Mouse (Mus musculus) kidney, embryonic 14.5 days (tissue): ENCODE measurements at regions not wholly inside any gene's neighbourhood (a gene's known extent, or its start where the extent isn't known, plus 50 kb on each side); places are given as distances from the start of the nearest gene placed in this dataset.

ENCODE experiments used
- ATAC-seq: fragments of 200-750 bp; cut with Nextera tagmentation; 2 replicates; pipeline ENCODE4 v1.8.0; 2017; ENCODE audit warnings: moderate number of reproducible peaks, mild to moderate bottlenecking, moderate TSS enrichment, moderate library complexity; ENCODE audit not compliant: low FRiP score, low TSS enrichment
- H3K27ac ChIP-seq: fragments of 300-500 bp; sonication (generic); 2 replicates; pipeline ENCODE4 v1.5.1; 2014; ENCODE audit warnings: low read depth, mild to moderate bottlenecking, low read length, moderate library complexity, mixed read lengths
- H3K27me3 ChIP-seq: fragments of 300-500 bp; sonication (generic); 2 replicates; pipeline ENCODE4 v1.6.1; 2014; ENCODE audit warnings: mild to moderate bottlenecking, low read length; ENCODE audit not compliant: control insufficient read depth, insufficient read depth
- H3K36me3 ChIP-seq: fragments of 300-500 bp; sonication (generic); 2 replicates; pipeline ENCODE4 v1.6.1; 2014; ENCODE audit warnings: low read length, mixed read lengths; ENCODE audit not compliant: control insufficient read depth, insufficient read depth
- H3K4me1 ChIP-seq: fragments of 300-500 bp; sonication (generic); 2 replicates; pipeline ENCODE4 v1.6.1; 2014; ENCODE audit warnings: low read length, mixed read lengths; ENCODE audit not compliant: control insufficient read depth, insufficient read depth
- H3K4me2 ChIP-seq: fragments of 300-500 bp; sonication (generic); replicated peaks from 2 replicates; pipeline ENCODE4 v1.6.1; 2014; ENCODE audit warnings: low read depth, mild to moderate bottlenecking, low read length
- H3K4me3 ChIP-seq: fragments of 300-500 bp; sonication (generic); 2 replicates; pipeline ENCODE4 v1.5.1; 2014; ENCODE audit warnings: mild to moderate bottlenecking, low read length
- H3K9ac ChIP-seq: fragments of 300-500 bp; sonication (generic); 2 replicates; pipeline ENCODE4 v1.6.1; 2014; ENCODE audit warnings: low read depth, mild to moderate bottlenecking, low read length, moderate library complexity
- H3K9me3 ChIP-seq: fragments of 300-500 bp; sonication (generic); 2 replicates; pipeline ENCODE4 v1.6.1; 2016; ENCODE audit warnings: low read length; ENCODE audit not compliant: control insufficient read depth
- WGBS: fragments of 180-500 bp; shearing (Covaris S2); extraction: QIAGEN DNeasy Blood & Tissue Kit; methylation state at CpG from one replicate; pipeline ENCODE4 v1.1.7; 2014; 5-methylcytosine and 5-hydroxymethylcytosine counted together

DNA sequence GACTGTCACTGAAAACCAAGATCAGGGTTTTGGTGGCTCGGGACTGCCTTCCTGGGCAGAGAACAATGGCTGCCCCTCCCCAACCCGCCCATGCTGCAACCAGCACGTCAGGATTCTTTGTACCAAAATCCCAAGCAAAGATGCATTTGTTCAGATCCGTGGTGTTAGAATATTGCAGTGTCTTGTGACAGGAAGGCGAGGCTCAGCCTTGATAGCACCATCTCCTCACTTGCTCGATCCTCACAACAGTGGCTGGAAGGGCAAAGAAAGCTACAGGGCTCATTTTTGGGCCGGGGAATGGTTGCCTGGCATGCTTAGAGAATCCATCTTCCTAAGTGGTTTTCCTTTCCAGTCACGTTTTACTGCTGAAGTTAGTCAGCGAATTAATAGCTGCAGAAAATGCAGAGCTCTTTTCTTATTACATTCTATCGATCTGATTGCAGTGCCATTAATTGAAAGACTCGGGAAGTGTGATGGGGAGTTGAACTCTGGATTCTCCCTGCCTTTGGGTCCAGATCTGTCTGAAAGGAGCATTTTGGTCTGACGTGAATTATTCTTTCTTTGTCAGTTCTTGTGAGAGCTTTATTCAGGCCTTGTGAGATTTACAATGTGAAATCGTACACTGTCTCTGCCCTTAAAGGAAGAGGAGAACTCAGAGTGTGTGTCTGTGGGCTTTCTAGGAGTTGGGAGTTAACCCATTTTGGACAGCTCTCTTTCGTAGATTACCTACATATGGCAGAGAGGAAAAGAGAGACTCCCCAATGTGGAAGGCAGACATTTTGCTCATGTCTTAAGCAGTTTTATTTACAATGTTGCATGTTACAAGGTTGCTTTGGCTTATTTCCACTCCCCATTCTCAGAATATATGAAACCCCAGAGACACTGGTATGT lies 213.3 kb upstream of the Ubash3b start:
- 32% methylated on average over 14 of the region's 14 CpGs for WGBS

DNA sequence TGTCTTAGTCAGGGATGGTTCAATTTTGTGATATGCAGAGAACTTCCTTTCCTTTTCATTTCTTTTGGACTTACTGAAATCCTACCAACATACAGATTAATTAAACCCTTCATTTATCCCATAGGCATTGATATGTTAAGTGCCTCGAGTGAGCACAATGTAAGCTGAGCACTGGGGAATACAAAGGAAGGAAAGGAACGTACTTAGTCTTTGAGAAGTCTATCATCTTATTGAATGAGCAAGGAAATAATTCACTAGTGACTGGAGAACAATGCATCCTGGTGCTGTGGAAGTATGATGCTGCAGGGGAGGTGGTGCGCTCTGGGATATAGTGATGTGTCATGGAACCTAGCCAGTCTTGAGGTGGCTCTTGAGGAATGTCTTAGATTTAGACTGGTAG lies 204.9 kb upstream of the Ubash3b start:
- Histone ChIP-seq H3K27me3 (no peaks in the 10 kb centered on the region), H3K4me3 (no peak overlapping the region), H3K9ac (no peak overlapping the region), H3K27ac (no peak overlapping the region), H3K4me2 (no peak overlapping the region), H3K36me3 (no peaks in the 10 kb centered on the region), H3K4me1 (0 out of 2 replicates have a peak, but pooled peaks cover 5% of the 10 kb centered on the region), H3K9me3 (no peaks in the 10 kb centered on the region)
- 77% methylated on average over 3 of the region's 3 CpGs for WGBS
- ATAC-seq = no peak

More for the DNA sequence above, 213.3 kb upstream of the Ubash3b start:
- no peak overlapping the region for H3K4me2 ChIP-seq
- H3K9me3 ChIP-seq = no peaks in the 10 kb centered on the region
- H3K27me3 ChIP-seq = no peaks in the 10 kb centered on the region
- H3K4me3 ChIP-seq = no peak overlapping the region
- H3K27ac ChIP-seq = no peak overlapping the region; the same call in 1 of the 2 replicates
- peaks cover 21% of the 10 kb centered on the region for H3K4me1 ChIP-seq
- no peaks in the 10 kb centered on the region for H3K36me3 ChIP-seq
- H3K9ac ChIP-seq = no peak overlapping the region
- ATAC-seq = no peak

DNA sequence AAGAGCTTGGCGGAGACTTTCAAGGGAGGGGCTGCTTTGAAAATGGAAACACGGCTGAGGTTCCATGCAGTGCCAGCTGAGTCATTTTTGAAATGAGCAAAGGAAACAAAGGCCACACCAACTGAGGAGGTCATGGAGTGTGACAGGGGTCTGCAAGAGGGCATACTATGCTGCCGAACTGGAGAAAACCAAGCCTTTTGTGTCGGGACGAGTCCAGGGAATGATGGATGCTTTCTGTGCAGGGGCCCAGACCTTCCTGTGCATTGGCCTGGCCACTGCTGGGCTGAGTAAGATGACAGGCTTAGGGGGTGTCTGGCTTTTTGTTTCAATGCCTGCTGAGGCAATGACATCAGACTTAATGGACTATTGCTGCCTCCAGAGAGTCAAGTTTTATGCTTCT lies 203.8 kb upstream of the Ubash3b start:
- 25% methylated on average over 5 of the region's 5 CpGs for WGBS
- Histone ChIP-seq H3K36me3 (no peaks in the 10 kb centered on the region), H3K4me1 (0 out of 2 replicates have a peak, but pooled peaks cover 5% of the 10 kb centered on the region), H3K4me2 (no peak overlapping the region), H3K27ac (no peak overlapping the region), H3K9me3 (no peaks in the 10 kb centered on the region), H3K4me3 (no peak overlapping the region), H3K9ac (no peak overlapping the region), H3K27me3 (no peaks in the 10 kb centered on the region)
- peak; percentile 79 for ATAC-seq

DNA sequence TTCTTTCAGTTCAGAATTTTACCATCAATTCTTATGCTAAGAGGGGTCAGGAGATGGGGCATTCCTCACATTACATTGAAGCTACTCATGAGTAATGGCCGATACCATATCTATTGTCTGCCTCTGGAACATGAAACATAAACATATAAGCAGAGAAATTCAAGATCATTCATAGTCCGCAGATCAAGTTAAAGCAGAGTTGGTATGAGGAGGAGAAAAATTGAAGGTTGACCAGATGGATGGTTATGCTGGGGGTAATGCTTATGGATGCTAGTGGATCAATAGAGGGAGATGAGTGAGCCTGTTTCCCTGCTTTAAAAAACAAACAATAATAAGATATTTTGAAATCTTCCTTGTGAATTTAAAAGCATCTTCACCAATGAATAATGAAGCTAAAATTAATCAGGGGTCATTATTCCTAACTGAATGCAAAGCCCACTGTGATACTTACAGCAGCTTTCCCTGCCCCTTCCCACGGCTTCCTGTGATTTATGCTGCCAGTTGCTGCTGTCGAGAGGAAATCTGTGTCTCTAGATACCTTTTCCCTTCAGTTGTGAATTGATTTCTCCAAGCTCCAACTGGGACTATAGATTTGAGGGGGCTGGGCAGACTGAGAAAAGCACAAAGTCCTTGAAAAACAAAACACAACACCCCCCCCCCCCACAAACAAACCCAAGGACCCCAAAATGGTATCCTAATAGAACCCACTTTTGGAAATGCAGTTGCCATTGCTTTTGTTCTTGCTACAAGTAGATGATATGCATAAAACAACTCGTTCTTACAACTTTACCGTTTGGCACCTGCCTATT lies 203.1 kb upstream of the Ubash3b start:
- no peak overlapping the region for H3K4me3 ChIP-seq
- no peak for ATAC-seq
- H3K27ac ChIP-seq = no peak overlapping the region
- 52% methylated on average over 6 of the region's 6 CpGs for WGBS
- no peak overlapping the region for H3K4me2 ChIP-seq
- no peaks in the 10 kb centered on the region for H3K27me3 ChIP-seq
- 0 out of 2 replicates have a peak, but pooled peaks cover 5% of the 10 kb centered on the region for H3K4me1 ChIP-seq
- no peaks in the 10 kb centered on the region for H3K36me3 ChIP-seq
- H3K9ac ChIP-seq = no peak overlapping the region
- no peaks in the 10 kb centered on the region for H3K9me3 ChIP-seq

DNA sequence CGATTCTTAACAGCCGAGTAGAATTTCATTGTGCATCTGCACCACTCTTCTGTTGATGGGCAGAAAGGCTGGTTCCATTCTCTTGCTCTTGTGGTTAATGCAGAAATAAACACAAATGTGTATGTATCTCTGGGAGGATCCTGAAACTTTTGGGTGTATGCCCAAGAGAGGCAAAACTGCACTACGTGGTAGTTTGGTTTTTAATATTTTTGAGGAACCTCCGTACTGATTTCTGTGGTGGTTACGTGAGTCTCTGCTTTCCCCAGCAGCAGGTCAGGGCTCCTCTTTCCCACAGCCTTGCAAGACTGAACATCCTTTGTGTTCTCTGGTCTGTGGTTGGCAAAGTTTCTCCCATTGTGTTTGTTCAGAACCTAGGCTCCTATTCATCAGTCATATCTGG lies 198.9 kb upstream of the Ubash3b start:
- 93% methylated on average over 5 of the region's 5 CpGs for WGBS
- no peak overlapping the region for H3K27ac ChIP-seq
- no peaks in the 10 kb centered on the region for H3K9me3 ChIP-seq
- H3K4me2 ChIP-seq = no peak overlapping the region
- H3K27me3 ChIP-seq = no peaks in the 10 kb centered on the region
- H3K36me3 ChIP-seq = no peaks in the 10 kb centered on the region
- no peak overlapping the region for H3K9ac ChIP-seq
- ATAC-seq = no peak
- 0 out of 2 replicates have a peak, but pooled peaks cover 5% of the 10 kb centered on the region for H3K4me1 ChIP-seq
- H3K4me3 ChIP-seq = no peak overlapping the region

DNA sequence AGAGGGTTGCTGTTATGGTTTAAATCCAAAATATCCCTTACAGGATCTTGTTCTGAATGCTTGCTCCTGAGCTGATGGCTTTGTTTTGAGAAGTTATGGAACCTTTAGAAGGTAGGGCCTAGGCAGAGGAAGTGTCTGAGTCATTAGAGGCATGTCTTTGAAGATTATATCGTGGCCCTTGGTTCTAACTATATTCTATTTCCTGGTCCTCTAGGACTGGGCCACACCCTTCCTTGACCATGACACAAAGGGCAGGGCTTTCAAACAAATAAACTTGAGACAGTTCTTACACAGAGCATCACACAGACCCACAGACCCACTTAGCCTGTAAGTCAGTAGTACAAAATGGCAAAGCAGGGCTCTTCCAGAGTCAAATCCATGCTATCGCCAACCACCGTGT lies 197.8 kb upstream of the Ubash3b start:
- Histone ChIP-seq H3K4me1 (no peaks in the 10 kb centered on the region), H3K27me3 (no peaks in the 10 kb centered on the region), H3K4me2 (no peak overlapping the region), H3K36me3 (no peaks in the 10 kb centered on the region), H3K4me3 (no peak overlapping the region), H3K27ac (no peak overlapping the region), H3K9me3 (no peaks in the 10 kb centered on the region), H3K9ac (no peak overlapping the region)
- 83% methylated on average over 3 of the region's 3 CpGs for WGBS
- ATAC-seq = no peak

DNA sequence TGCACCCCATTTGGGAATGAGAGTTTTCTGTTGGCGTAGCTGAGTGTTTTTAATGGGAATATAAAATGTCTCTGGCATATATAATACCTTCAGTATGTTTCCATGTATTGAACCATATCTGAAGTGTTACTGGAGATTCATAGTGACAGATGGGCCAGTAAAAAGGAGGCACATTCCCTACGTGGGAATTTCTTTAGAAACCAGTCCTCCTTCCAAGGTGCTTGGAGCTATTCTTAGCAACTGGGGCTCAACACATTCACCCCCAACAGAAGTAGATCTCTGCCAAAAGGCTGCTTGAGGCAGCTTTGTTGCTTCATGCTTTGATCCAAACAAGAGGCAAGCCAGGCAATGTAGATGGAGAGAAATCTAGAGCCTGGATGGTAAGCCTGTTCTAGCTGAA lies 183.8 kb upstream of the Ubash3b start:
- Histone ChIP-seq H3K27ac (no peak overlapping the region), H3K9ac (no peak overlapping the region), H3K4me2 (no peak overlapping the region), H3K9me3 (no peaks in the 10 kb centered on the region), H3K36me3 (no peaks in the 10 kb centered on the region), H3K4me1 (no peaks in the 10 kb centered on the region), H3K27me3 (no peaks in the 10 kb centered on the region), H3K4me3 (no peak overlapping the region)
- ATAC-seq = no peak
- 72% methylated on average over 2 of the region's 2 CpGs for WGBS

DNA sequence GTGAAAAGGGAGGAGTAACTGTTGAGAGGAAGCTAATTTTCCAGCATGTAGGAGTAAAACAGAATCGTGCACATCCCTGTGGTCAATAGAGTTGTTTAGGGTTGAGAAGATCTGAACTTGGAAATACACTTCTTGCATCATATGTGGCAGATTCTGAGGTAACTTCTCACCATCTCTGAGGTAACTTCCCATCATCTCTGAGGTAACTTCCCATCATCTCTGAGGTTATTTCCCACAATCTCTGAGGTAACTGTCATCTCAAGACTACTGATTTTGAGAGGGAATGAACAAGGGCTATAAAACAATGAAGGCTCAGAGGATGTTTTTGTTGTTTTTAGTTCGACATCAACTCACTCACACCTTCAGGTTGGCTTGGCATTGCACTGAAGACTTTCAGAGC lies 175.9 kb upstream of the Ubash3b start:
- peaks cover 18% of the 10 kb centered on the region for H3K4me1 ChIP-seq
- H3K27me3 ChIP-seq = no peaks in the 10 kb centered on the region
- H3K4me3 ChIP-seq = no peak overlapping the region
- 77% methylated on average over 2 of the region's 2 CpGs for WGBS
- no peaks in the 10 kb centered on the region for H3K9me3 ChIP-seq
- ATAC-seq = no peak
- no peak overlapping the region for H3K4me2 ChIP-seq
- H3K36me3 ChIP-seq = no peaks in the 10 kb centered on the region
- no peak overlapping the region for H3K9ac ChIP-seq
- no peak overlapping the region for H3K27ac ChIP-seq

DNA sequence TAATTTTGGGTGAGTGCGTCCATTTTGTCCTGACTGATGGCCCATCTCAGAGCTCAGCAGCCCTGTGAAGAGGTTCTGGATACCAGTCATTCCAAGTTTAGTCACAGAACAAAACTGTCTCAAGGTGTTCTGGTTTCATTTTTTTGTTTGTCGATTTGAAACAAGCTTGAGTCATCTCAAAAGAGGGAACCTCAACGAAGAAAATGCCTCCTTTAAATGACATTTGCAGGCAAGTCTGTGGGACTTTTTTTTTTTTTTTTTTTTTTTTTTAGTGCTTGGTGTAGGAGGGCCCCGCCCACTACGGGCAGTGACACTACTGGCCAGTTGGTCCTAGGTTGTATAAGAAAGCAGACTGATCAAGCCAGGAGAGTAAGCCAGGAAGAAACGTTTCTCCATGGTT lies 175.3 kb upstream of the Ubash3b start:
- H3K9me3 ChIP-seq = no peaks in the 10 kb centered on the region
- H3K4me3 ChIP-seq = no peak overlapping the region
- no peaks in the 10 kb centered on the region for H3K36me3 ChIP-seq
- H3K4me2 ChIP-seq = no peak overlapping the region
- H3K27me3 ChIP-seq = no peaks in the 10 kb centered on the region
- peaks cover 18% of the 10 kb centered on the region for H3K4me1 ChIP-seq
- no peak overlapping the region for H3K27ac ChIP-seq
- 72% methylated on average over 6 of the region's 6 CpGs for WGBS
- no peak overlapping the region for H3K9ac ChIP-seq
- no peak for ATAC-seq
